Mouse (Mus musculus) left cerebral cortex, postnatal 4 days (tissue): ENCODE measurements at regions not wholly inside any gene's neighbourhood (a gene's known extent, or its start where the extent isn't known, plus 50 kb on each side); places are given as distances from the start of the nearest gene placed in this dataset.

Source experiments
- DNase-seq: peaks from one replicate; pipeline ENCODE4 v3.0.0-alpha.2; 2022
- intact Hi-C: fragments of 180-260 bp; cut with DNase I; formaldehyde crosslinking; loops from one replicate; pipeline ENCODE4 v1.15.1; 2025

GRCm38 (mm10) chr16:49278478-49278877 is 221.2 kb downstream of the Myh15 start:
- peak; percentile 76 for DNase-seq
- intact Hi-C loops: no loop called here

- DNase-seq: peak; percentile 1
These were observed 230.9 kb downstream of the Myh15 start for GRCm38 (mm10) chr16:49288096-49288714.

GRCm38 (mm10) chr16:49289200-49290079 is 232.2 kb downstream of the Myh15 start:
- intact Hi-C loops: no loop called here
- peak; percentile 13 for DNase-seq

More at GRCm38 (mm10) chr16:49288096-49288714, 230.9 kb downstream of the Myh15 start:
- intact Hi-C loops: no loop called here

- intact Hi-C loops: no loop called here
- no peak for DNase-seq
These were observed 246.5 kb downstream of the Myh15 start for GRCm38 (mm10) chr16:49303612-49304307.

- no peak for DNase-seq
- intact Hi-C loops: no loop called here
These were observed 247.1 kb downstream of the Myh15 start for GRCm38 (mm10) chr16:49304354-49304753.

- DNase-seq: no peak
- intact Hi-C loops: no loop called here
These were observed 259.8 kb downstream of the Myh15 start for GRCm38 (mm10) chr16:49317061-49317460.

- DNase-seq: peak; percentile 4
- intact Hi-C loops: no loop called here
These were observed 261.9 kb downstream of the Myh15 start for GRCm38 (mm10) chr16:49319047-49319678.

- intact Hi-C loops: loop anchor here (5.0 kb wide), 2 partner anchors 157 to 302 kb away; no protein-coding TSS in a partner anchor
- DNase-seq: no peak
These were observed 262.5 kb downstream of the Myh15 start for GRCm38 (mm10) chr16:49319774-49320173.

- DNase-seq: no peak
- intact Hi-C loops: loop anchor here (5.0 kb wide), 2 partner anchors 160 to 305 kb away; no protein-coding TSS in a partner anchor
These were observed 264.7 kb downstream of the Myh15 start for GRCm38 (mm10) chr16:49321951-49322350.

GRCm38 (mm10) chr16:49330725-49331386 is 273.6 kb downstream of the Myh15 start:
- intact Hi-C loops: no loop called here

GRCm38 (mm10) chr16:49332107-49332722 is 274.9 kb downstream of the Myh15 start:
- DNase-seq: peak; percentile 29
- intact Hi-C loops: no loop called here

More at GRCm38 (mm10) chr16:49330725-49331386, 273.6 kb downstream of the Myh15 start:
- DNase-seq: no peak

GRCm38 (mm10) chr16:49335916-49336315 is 278.6 kb downstream of the Myh15 start:
- peak; percentile 85 for DNase-seq
- intact Hi-C loops: no loop called here

GRCm38 (mm10) chr16:49337948-49338347 is 280.7 kb downstream of the Myh15 start:
- intact Hi-C loops: no loop called here
- no peak for DNase-seq

- intact Hi-C loops: no loop called here
- no peak for DNase-seq
These were observed 301.1 kb downstream of the Myh15 start for GRCm38 (mm10) chr16:49358404-49358803.

- no peak for DNase-seq
- intact Hi-C loops: no loop called here
These were observed 304.4 kb downstream of the Myh15 start for GRCm38 (mm10) chr16:49361731-49362130.

- intact Hi-C loops: no loop called here
- peak; percentile 26 for DNase-seq
These were observed 312.2 kb downstream of the Myh15 start for GRCm38 (mm10) chr16:49369450-49369849.

- DNase-seq: no peak
- intact Hi-C loops: no loop called here
These were observed 317.8 kb downstream of the Myh15 start for GRCm38 (mm10) chr16:49375108-49375507.

GRCm38 (mm10) chr16:49378917-49379473 is 320.0 kb upstream of the Ift57 start:
- no peak for DNase-seq
- intact Hi-C loops: no loop called here

GRCm38 (mm10) chr16:49388135-49388534 is 310.9 kb upstream of the Ift57 start:
- DNase-seq: no peak
- intact Hi-C loops: no loop called here
